Mouse (Mus musculus) cerebellum, adult 2 months (tissue): Measurements from ENCODE around the gene Lyl1. TPM values are rescaled to one million over a fixed set of nuclear protein-coding genes. Genes with fewer than 3 reads are reported as not detected.
"Not testable (repeated sequence)": the region's sequence is repeated elsewhere in the genome, so short reads cannot be mapped to it uniquely, and the experiment has no call there.

Source experiments
- DNase-seq, 2 experiments: peaks; one replicate each; pipeline ENCODE4 v3.0.0; 2021
- H3K27ac ChIP-seq: fragments of 200-500 bp; 2 replicates; pipeline ENCODE4 v1.5.1; 2012; ENCODE audit warnings: low read length, control low read depth, inconsistent platforms; ENCODE audit not compliant: insufficient read depth
- H3K27me3 ChIP-seq: fragments of 200-500 bp; 2 replicates; pipeline ENCODE4 v1.6.1; 2012; ENCODE audit warnings: inconsistent platforms, mild to moderate bottlenecking, low read length, moderate library complexity; ENCODE audit not compliant: control insufficient read depth, insufficient read depth
- H3K4me1 ChIP-seq: fragments of 200-500 bp; 2 replicates; pipeline ENCODE4 v1.6.1; 2011; ENCODE audit warnings: low read length; ENCODE audit not compliant: control insufficient read depth, insufficient read depth
- H3K4me3 ChIP-seq: fragments of 200-500 bp; replicated peaks from 2 replicates; pipeline ENCODE3; 2011; ENCODE audit warnings: mild to moderate bottlenecking, low read depth, low read length, control low read depth; ENCODE audit not compliant: insufficient read depth
- CTCF ChIP-seq: fragments of 200-500 bp; IDR thresholded peaks from 2 replicates; pipeline ENCODE4 v1.5.1; 2011; ENCODE audit warnings: low read depth, mild to moderate bottlenecking, control low read depth, low read length, moderate library complexity, borderline replicate concordance; ENCODE audit not compliant: insufficient read depth
- POLR2A ChIP-seq: fragments of 200-500 bp; IDR thresholded peaks from 2 replicates; pipeline ENCODE4 v1.6.1; 2011; ENCODE audit warnings: low read length, control low read depth, borderline replicate concordance; ENCODE audit not compliant: insufficient read depth
- WGBS: fragments of 180-500 bp; shearing (Covaris S2); methylation state at CpG from one replicate; pipeline ENCODE4 v1.1.7; 2018; 5-methylcytosine and 5-hydroxymethylcytosine counted together
- polyA plus RNA-seq: library from polyadenylated mRNA; depleted of rRNA; stranded (reverse); fragments of >200 nt; gene quantifications from 2 replicates; pipeline ENCODE4 v1.2.3, GENCODE M21; 2012

Lyl1 gene
- polyA plus RNA-seq, 1 experiment, result 1.7 TPM

DNA sequence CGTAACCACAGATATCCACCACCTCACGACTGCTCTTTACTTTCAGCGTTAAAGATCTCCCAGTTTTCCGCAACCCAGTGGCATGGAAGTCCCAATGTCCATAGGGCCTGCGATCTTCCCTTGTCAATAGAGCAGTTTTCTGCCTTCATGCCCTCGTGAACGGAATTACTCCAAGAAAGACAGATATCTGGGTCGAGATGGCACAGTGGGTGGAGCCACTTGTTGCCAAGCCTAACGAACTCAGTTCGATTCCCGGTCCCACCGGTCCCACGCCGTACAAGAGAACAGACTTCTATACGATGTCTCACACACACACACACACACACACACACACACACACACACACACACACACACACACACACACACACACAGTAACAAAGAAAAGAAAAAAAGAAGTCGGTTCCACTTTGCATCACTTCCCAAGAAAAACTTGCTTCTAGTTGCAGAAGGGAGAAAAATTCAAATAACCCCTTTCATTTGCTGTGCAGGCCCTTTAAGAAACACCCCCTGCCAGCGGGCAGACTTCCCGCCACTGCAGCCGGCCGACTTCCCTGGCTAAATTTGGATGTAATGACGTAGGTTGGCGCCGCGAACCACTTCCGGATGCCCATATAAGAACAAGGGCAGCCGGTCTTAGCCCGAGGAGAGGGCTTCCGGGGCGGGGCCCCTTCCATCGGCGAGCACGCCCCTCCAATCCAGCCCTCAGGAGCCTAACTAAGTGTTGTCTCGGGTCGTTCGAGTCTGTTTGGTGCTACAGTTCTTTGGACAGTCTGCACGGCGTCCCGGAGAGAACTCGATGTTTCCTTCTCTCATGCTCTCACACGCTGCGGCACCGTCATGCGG, 37.6 kb upstream of the Lyl1 start:
- peak; percentile 98 for DNase-seq
- TF ChIP-seq CTCF (no peak), POLR2A (peak; percentile 74; the same call in 1 of the 2 replicates)
- Histone ChIP-seq H3K4me3 (peak overlapping the region; percentile 98), H3K4me1 (peaks cover 3% of the 10 kb centered on the region; the same call in 1 of the 2 replicates), H3K27me3 (no peaks in the 10 kb centered on the region), H3K27ac (peak overlapping the region; percentile 96)
- 2% methylated on average over 43 of the region's 43 CpGs for WGBS

DNA sequence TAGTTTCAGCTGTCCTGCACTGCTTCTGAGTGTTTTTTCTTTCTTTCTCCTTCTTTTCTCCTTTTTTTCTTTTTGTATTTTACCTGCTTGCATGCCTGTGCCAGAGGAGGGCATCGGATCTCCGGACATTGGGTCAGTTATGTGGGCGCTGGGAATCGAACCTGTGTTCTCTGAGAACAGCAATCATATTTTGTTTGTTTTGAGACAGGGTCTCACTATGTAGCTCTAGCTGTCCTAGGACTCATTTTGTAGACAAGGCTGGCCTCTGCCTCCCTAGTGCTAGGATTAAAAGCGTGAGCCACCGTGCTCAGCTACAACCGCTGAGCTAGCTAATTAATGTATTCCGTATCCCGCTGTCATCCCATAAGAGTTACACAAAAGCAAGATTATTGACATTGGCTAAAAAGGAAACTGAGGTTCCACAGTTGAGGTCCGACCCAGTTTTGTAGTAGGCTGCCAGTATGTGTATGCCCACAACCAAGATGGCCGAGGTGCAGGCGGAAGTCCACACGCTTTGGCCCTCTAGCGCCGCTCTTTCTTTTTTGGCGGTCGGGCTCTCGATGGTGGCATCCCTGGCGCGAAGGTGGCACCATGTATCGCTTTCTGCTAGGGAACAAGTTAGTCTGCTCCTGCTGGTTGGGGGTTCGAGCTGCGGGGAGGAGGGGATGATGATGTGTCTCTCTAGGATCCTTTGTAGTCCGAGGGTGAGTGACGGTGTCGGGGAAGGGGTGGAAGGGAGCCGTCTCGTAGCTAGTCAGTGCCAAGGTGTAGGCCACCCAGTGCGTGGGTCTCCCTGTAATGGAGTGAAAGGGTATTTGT, 36.5 kb upstream of the Lyl1 start:
- Histone ChIP-seq H3K4me3 (peak overlapping the region; percentile 98), H3K4me1 (peaks cover 3% of the 10 kb centered on the region; the same call in 1 of the 2 replicates), H3K27ac (peak overlapping the region; percentile 96), H3K27me3 (no peaks in the 10 kb centered on the region)
- peak; percentile 87 to 91 for DNase-seq
- TF ChIP-seq CTCF (peak; percentile 48; the same call in 1 of the 2 replicates), POLR2A (peak; percentile 65; the same call in 1 of the 2 replicates)
- WGBS, result under 1% methylated on average over 29 of the region's 29 CpGs

DNA sequence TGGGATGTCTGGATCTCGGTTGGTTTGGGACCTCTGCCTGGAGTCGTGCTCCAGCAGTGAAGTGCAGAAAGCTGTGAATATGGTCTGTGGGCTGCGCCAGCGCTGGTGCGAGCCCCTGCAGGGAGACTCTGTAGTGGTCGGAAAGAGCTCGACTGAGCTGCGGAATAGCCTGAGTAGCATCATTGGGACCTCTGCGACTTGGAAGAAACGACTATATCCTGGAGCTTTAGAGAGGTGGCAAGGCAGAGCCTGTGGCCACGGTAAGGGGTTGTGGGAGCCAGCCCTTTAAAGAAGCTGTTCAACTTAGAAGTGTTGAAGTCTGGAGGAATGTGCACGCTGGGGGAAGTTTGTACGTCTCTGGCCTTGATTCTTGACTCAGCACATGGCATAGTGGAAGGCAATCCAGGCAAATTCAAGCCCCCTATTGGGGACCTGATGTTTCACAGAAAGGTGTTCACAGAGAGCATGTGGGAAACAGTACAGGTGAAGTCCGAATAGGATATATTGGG, 35.8 kb upstream of the Lyl1 start:
- no peaks in the 10 kb centered on the region for H3K27me3 ChIP-seq
- WGBS, result 0% methylated on average over 14 of the region's 14 CpGs
- peaks cover 3% of the 10 kb centered on the region; the same call in 1 of the 2 replicates for H3K4me1 ChIP-seq

DNA sequence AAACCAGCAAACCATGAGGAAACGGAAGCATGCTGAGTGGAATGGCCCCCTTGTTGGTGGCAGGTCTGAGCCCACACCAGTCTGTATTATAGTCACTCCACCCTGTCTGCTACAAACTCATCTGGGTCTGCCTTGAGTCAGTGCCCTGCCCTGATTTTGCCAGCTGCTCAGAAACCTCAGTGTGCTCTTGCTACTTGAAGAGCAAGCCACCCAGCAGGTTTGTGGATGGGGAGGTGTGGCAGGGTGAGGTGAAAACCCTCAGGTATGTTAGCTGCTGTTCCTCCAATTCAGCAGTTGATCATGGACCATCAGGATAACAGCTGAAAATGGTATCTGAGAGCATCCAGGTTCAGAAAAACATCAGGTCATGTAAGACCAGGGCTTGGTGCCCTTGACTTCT, 33.2 kb upstream of the Lyl1 start:
- TF ChIP-seq POLR2A (no peak), CTCF (no peak)
- peak in 1 of 2 experiments; percentile 12 for DNase-seq
- Histone ChIP-seq H3K27ac (no peak overlapping the region), H3K4me3 (no peak overlapping the region), H3K27me3 (no peaks in the 10 kb centered on the region), H3K4me1 (peaks cover 3% of the 10 kb centered on the region; the same call in 1 of the 2 replicates)
- 61% methylated on average over 1 of the region's 1 CpGs for whole genome bisulfite sequencing

More for the DNA sequence above, 35.8 kb upstream of the Lyl1 start:
- TF ChIP-seq CTCF (no peak), POLR2A (no peak)
- no peak for DNase-seq
- H3K4me3 ChIP-seq, result peak overlapping the region; percentile 98
- peak overlapping the region; percentile 96 for H3K27ac ChIP-seq

DNA sequence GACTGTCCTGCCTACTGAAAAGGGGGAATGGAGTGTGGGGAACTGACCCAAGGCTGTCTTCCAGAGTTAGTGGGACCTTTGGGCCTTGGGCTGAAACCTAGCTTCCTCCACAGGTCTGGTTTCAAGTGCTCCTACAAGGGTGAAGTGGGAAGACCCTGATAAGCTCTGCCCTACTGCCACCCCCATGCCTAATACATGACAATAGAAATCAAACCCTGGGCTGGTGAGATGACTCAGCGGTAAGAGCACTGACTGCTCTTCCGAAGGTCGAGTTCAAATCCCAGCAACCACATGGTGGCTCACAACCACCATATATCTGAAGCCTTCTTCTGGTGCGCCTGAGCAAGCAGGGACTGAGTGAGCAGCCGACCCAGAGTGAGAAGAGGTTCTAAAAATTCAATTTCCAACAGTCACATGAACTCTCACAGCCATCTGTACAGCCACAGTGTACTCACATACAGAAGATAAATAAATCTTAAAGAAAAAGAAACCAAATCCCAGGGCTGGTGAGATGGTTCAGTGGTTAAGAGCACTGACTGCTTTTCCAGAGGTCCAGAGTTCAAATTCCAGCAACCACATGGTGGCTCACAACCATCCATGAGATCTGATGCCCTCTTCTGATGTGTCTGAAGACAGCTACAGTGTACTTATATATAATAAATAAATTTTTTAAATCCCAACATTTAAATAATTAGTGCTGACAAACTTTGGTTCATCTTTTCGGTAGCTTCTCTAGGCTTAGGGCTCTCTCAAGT, 32.3 kb upstream of the Lyl1 start:
- DNase-seq, result no peak
- 70% methylated on average over 6 of the region's 6 CpGs for WGBS
- Histone ChIP-seq H3K27me3 (no peaks in the 10 kb centered on the region), H3K4me1 (no peaks in the 10 kb centered on the region), H3K27ac (no peak overlapping the region), H3K4me3 (no peak overlapping the region)
- no peak for TF ChIP-seq CTCF
- no peak for TF ChIP-seq POLR2A

DNA sequence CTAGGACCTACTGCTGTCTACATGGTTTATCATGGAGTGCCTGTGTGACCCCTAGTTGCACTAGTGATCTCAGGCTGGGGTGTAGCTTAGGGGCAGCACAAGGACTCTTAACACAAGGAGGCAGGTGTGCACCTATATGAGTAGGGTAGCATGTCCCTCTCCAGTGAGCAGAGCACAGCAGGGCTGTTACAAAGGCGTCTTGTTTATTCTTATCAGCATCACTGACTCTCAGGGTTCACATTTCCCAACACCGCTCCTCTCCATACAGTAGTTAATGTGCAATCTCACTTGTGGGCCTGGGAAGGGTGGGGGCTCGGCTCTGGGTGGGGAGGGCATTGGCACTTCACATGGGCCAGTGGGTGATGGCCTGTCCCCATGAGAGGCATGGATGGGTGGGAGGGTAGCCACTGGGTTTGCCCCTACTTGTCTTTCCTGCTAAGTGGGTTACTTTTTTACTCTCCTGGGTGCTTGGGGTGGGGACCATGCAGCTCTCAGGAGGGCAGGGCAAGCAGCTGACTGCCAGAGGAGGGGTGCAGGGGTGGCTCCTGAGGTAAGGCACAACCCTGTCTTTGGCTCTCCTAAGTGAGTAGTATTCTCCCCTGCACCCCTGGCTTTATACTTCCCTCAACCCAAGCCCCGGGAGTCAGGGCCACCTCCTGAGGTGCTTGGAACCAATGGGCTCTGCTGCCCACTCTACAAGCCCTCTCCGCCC, 30.8 kb upstream of the Lyl1 start:
- H3K4me3 ChIP-seq, H3K4me1 ChIP-seq, H3K27me3 ChIP-seq, DNase-seq, H3K27ac ChIP-seq: not testable (repeated sequence)
- WGBS, result 78% methylated on average over 5 of the region's 5 CpGs

DNA sequence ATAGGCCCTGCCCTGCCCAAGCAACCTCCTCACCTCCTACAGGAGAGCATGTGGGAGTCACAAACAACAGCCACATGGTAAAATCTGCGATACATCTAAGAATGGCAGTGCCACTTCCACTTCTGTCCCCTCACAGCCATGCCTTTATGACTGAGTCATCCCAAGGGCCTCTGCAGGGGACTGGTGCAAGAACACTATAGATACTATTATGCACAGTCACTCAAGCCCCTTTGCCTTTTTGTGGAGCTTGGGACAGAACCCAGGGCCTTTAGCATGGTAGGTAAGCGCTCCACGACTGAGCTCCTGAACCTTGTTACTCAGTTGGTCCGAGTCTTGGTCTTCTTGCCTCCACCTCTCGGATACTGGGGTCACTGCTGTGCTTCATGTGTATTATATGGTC, 24.0 kb upstream of the Lyl1 start:
- peaks cover 4% of the 10 kb centered on the region; the same call in 1 of the 2 replicates for H3K4me1 ChIP-seq

More for the DNA sequence above, 24.0 kb upstream of the Lyl1 start:
- DNase-seq, result no peak
- Histone ChIP-seq H3K27me3 (no peaks in the 10 kb centered on the region), H3K27ac (no peak overlapping the region), H3K4me3 (no peak overlapping the region)
- WGBS, result 89% methylated on average over 5 of the region's 5 CpGs
- TF ChIP-seq CTCF (no peak), POLR2A (no peak)
